Mouse (Mus musculus) heart, adult 11 months (tissue): Measurements from ENCODE around the gene Olfr68.
"Not testable (repeated sequence)": the region's sequence is repeated elsewhere in the genome, so short reads cannot be mapped to it uniquely, and the experiment has no call there.

ENCODE experiments used
- DNase-seq: peaks from one replicate; pipeline ENCODE4 v3.0.0; 2022

Olfr68 gene

GRCm38 (mm10) chr7:103779598-103779997, at the start of gene Olfr68:
Gene Olfr68, minus strand, starts transcription at chr7:103779698.
- DNase-seq = no peak

GRCm38 (mm10) chr7:103827808-103828207, 48.3 kb upstream of the Olfr68 start, which contains the start of gene Hbb-bs:
Gene Hbb-bs, minus strand, starts transcription at chr7:103828096.
- no peak for DNase-seq

- not testable (repeated sequence) for DNase-seq
Measured at GRCm38 (mm10) chr7:103827139-103827538, 47.6 kb upstream of the Olfr68 start.

GRCm38 (mm10) chr7:103826255-103826887, 46.9 kb upstream of the Olfr68 start:
- DNase-seq = no peak

GRCm38 (mm10) chr7:103825536-103826254, 46.2 kb upstream of the Olfr68 start:
- no peak for DNase-seq

- DNase-seq = no peak
Measured at GRCm38 (mm10) chr7:103824597-103824996, 45.1 kb upstream of the Olfr68 start.

- not testable (repeated sequence) for DNase-seq
Measured at GRCm38 (mm10) chr7:103815085-103815484, 35.6 kb upstream of the Olfr68 start.

- DNase-seq = no peak
Measured at GRCm38 (mm10) chr7:103813766-103814165, 34.3 kb upstream of the Olfr68 start, which contains the start of gene Hbb-bt. Gene Hbb-bt, minus strand, starts transcription at chr7:103813996.

GRCm38 (mm10) chr7:103813152-103813551, 33.7 kb upstream of the Olfr68 start:
- DNase-seq = not testable (repeated sequence)

- DNase-seq = no peak
Measured at GRCm38 (mm10) chr7:103812174-103812573, 32.7 kb upstream of the Olfr68 start.

- DNase-seq = no peak
Measured at GRCm38 (mm10) chr7:103811223-103811845, 31.8 kb upstream of the Olfr68 start.

- no peak for DNase-seq
Measured at GRCm38 (mm10) chr7:103810746-103811145, 31.2 kb upstream of the Olfr68 start.

GRCm38 (mm10) chr7:103810296-103810695, 30.8 kb upstream of the Olfr68 start:
- DNase-seq = no peak

GRCm38 (mm10) chr7:103809801-103810155, 30.3 kb upstream of the Olfr68 start:
- DNase-seq = no peak

- no peak for DNase-seq
Measured at GRCm38 (mm10) chr7:103808971-103809800, 29.7 kb upstream of the Olfr68 start.

- not testable (repeated sequence) for DNase-seq
Measured at GRCm38 (mm10) chr7:103808120-103808519, 28.6 kb upstream of the Olfr68 start.

GRCm38 (mm10) chr7:103806856-103807255, 27.4 kb upstream of the Olfr68 start:
- DNase-seq = no peak

GRCm38 (mm10) chr7:103792669-103793388, 13.3 kb upstream of the Olfr68 start:
- peak; percentile 18 for DNase-seq

- no peak for DNase-seq
Measured at GRCm38 (mm10) chr7:103791721-103792120, 12.2 kb upstream of the Olfr68 start, which contains the start of gene Olfr67. Gene Olfr67, minus strand, starts transcription at chr7:103791821.

- DNase-seq = not testable (repeated sequence)
Measured at GRCm38 (mm10) chr7:103777652-103778051, 1.8 kb downstream of the Olfr68 start.

- DNase-seq = no peak
Measured at GRCm38 (mm10) chr7:103771494-103771893, 8.0 kb downstream of the Olfr68 start, which contains the start of gene Olfr69. Gene Olfr69, minus strand, starts transcription at chr7:103771594.

- not testable (repeated sequence) for DNase-seq
Measured at GRCm38 (mm10) chr7:103767687-103768086, 11.8 kb downstream of the Olfr68 start.
